Mouse (Mus musculus): ENCODE results near the gene Lsamp.

DNA sequence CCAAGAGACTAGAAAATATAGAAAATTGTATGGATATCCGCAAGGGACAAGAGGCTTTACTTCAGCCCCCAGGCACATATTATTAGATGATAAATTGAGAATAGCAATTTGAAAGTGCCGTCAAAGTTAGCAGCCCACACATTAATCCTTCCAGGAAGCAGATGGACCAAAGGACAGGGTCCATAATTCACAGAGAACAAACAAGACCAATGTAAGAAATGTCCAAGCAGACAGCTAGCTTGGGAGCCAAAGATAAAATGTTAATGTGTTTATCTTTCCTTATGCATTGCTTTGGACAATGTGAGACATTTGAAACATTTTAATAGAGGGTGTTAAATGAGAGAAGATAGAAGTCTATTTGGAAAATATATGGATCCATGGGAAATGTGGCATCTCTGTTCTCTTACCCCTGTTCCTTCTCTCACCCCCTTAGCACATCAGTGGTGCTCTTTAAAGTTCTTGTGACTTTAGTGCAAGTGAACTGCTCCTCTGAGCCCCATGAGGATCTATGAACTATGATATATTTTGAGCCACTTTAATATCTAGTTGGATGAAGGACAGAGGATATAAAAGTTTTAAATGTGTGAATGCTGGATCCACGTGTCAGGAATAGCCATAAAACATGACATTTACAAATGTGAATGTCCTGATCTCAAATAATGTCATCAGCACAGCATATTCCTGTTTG is 1952.9 kb downstream of the Lsamp start:
- no peak for TF ChIP-seq CTCF (IDR thresholded peaks at IDR 0.05; ENCODE audit: low read depth, low read length)
- no peak for TF ChIP-seq POLR2A (IDR thresholded peaks at IDR 0.05; ENCODE audit: extremely low read depth, insufficient read depth, low read length)
